Mouse (Mus musculus): Measurements from ENCODE around the gene Apof.

GRCm38 (mm10) chr10:128310177-128310576, 41.7 kb downstream of the Apof start:
- TF ChIP-seq CTCF (IDR thresholded peaks at IDR 0.05; ENCODE audit: control insufficient read depth, insufficient read depth, insufficient read length) (no peak), USF1 (IDR thresholded peaks at IDR 0.05; ENCODE audit: low read depth) (no peak)
